Mouse (Mus musculus): ENCODE data around the gene Tnf. TPM values are rescaled to one million over a fixed set of nuclear protein-coding genes. Genes with fewer than 3 reads are reported as not detected.
A peak's percentile ranks its signal among the peaks of the same experiment; 100 is the strongest.

Tnf gene
- total RNA-seq, 2 experiments from 2014 or later: not detected

GRCm38 (mm10) chr17:35204494-35205379 lies 2.9 kb upstream of the Tnf start, which contains the start of gene Lta:
Gene Lta, minus strand, starts transcription at chr17:35205351.
- intact Hi-C loops (cut with DNase I): no loop called here
- DNase-seq (ENCODE audit: low spot score in 2 of 2): no peak

DNA sequence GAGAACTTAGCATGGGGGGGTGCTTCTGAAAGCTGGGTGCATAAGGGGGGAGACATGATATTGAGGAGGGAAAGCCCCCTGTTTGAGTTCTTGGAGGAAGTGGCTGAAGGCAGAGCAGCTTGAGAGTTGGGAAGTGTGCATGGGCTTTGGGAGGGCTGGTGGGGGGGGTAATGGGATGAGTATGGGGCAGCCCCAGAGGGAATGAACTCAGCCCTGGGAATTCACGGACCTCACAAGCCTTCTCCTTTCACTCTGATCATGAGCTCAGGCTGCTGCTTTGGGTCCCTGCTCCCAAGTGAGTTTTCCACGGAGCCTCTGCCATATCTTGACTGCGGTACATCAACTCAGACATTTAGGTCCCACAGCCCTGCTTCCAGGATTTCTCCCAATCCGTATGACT lies 635 bp upstream of the Tnf start:
- DNase-seq (ENCODE audit: low spot score in 2 of 2): no peak
- intact Hi-C loops (cut with DNase I): no loop called here

DNA sequence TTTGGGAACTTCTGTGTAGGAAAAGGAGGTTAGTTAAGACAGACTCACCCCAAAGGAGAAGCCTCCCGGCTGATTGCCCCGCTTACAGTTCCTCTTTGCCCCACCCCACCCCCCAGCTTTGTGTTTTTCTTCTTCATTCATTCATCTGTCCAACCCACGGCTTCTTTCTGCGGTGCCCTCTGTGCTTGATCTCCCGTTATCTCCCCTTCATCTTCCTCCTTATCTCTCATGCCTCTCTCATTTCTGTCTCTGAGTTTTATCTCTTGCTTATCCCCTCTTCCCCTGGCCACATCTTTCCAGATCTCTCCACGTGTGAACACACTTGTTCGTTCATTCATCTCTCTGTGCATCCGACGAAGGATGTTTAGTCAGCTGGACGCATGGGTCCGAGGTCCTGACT lies 679 bp downstream of the Tnf start:
- DNase-seq (ENCODE audit: low spot score in 2 of 2): no peak
- intact Hi-C loops (cut with DNase I): no loop called here

DNA sequence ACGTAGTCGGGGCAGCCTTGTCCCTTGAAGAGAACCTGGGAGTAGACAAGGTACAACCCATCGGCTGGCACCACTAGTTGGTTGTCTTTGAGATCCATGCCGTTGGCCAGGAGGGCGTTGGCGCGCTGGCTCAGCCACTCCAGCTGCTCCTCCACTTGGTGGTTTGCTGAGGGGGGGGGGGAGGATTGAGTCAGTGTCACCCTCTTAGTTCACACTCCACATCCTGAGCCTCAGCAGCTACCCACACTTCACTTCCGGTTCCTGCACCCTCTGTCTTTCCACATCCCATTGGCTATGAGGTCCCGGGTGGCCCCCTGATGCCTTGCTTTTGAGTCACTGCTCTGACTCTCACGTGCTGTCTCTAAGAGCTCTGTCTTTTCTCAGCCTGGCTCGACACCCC lies 1.4 kb downstream of the Tnf start:
- intact Hi-C loops (cut with DNase I): no loop called here

DNA sequence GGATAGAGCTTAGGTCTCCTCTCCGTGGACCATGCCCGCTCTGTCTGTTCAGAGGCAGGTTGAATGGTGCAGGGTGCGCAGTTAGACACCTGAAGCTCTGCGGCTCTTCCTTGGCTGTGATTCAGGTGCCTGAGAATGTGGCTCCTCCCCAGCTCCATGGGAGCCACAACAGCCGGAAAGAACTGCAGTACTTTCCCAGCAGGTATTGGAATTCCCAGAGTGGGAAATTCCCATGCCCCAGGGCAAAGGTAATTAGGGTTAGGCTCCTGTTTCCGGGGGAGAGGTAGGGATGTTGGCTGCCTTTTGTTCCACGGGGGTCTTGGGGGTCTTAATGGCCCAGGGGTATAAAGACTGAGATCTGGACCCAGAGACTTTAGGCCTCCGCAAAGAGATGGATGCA lies 2.9 kb downstream of the Tnf start:
- intact Hi-C loops (cut with DNase I): loop anchor here (5.0 kb wide), 1 partner anchor 33 kb away; the partner anchor contains the start of gene Atp6v1g2
- no peak for DNase-seq (ENCODE audit: low spot score in 2 of 2)

More for the DNA sequence above, 1.4 kb downstream of the Tnf start:
- no peak for DNase-seq (ENCODE audit: low spot score in 2 of 2)

DNA sequence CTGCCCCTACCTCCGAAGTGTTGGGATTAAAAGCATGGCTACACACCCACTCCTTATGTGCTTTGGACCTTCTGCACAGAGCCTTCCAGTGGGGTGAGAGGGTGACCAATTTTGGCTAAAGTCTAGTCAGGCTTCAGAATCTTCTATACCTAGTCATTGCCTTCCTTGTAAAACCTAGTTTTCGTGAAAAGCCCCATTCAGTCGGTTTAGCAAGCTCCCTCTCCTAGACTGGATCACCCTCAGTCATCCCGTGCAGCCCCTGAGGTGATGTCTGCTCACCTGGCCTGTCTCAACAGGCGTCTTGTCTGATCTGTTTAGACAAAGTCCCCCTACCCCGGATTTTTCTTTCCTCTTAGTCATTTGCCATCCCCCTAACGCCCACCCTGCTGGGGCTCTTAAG lies 3.8 kb downstream of the Tnf start:
- DNase-seq (ENCODE audit: low spot score in 2 of 2): no peak
- intact Hi-C loops (cut with DNase I): loop anchor here (5.0 kb wide), 1 partner anchor 34 kb away; the partner anchor contains the start of gene Atp6v1g2

GRCm38 (mm10) chr17:35197126-35197525 lies 4.7 kb downstream of the Tnf start:
- DNase-seq (ENCODE audit: low spot score in 2 of 2): no peak
- intact Hi-C loops (cut with DNase I): loop anchor here (5.0 kb wide), 1 partner anchor 35 kb away; the partner anchor contains the start of gene Atp6v1g2

DNA sequence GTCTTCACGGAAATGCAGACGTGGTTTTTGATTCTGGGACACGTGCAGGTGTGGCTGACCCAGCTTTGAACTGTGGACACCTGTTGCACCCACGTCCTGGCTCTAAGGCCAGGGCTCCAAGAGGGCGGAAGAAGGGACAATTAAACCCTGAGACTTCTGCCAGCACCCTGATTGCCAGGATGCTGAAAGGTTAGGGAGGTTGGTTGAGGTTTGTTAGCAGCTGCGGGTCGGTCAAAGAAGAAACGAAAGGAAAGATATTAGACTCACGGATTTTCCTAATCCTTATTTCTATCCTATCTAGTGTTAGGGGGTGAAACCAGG lies 5.5 kb downstream of the Tnf start:
- intact Hi-C loops (cut with DNase I): loop anchor here (5.0 kb wide), 1 partner anchor 36 kb away; the partner anchor contains the start of gene Atp6v1g2
- no peak for DNase-seq (ENCODE audit: low spot score in 2 of 2)

- peak; percentile 78 to 83 for DNase-seq (ENCODE audit: low spot score in 2 of 2)
- intact Hi-C loops (cut with DNase I): loop anchor here (5.0 kb wide), 1 partner anchor 37 kb away; the partner anchor contains the start of gene Atp6v1g2
Observed at GRCm38 (mm10) chr17:35195631-35196320, 6.0 kb downstream of the Tnf start.

GRCm38 (mm10) chr17:35194844-35195630 lies 6.8 kb downstream of the Tnf start:
- DNase-seq (ENCODE audit: low spot score in 2 of 2): no peak
- intact Hi-C loops (cut with DNase I): loop anchor here (5.0 kb wide), 1 partner anchor 37 kb away; the partner anchor contains the start of gene Atp6v1g2

- DNase-seq (ENCODE audit: low spot score in 2 of 2): no peak
- intact Hi-C loops (cut with DNase I): no loop called here
Observed at GRCm38 (mm10) chr17:35193881-35194843, 7.6 kb downstream of the Tnf start, which contains the start of gene Ltb. Gene Ltb, plus strand, starts transcription at chr17:35194439.

GRCm38 (mm10) chr17:35192924-35193323 lies 8.9 kb downstream of the Tnf start:
- intact Hi-C loops (cut with DNase I): no loop called here
- DNase-seq (ENCODE audit: low spot score in 2 of 2): no peak

GRCm38 (mm10) chr17:35191723-35192122 lies 10.1 kb downstream of the Tnf start:
- DNase-seq (ENCODE audit: low spot score in 2 of 2): no peak
- intact Hi-C loops (cut with DNase I): no loop called here

DNA sequence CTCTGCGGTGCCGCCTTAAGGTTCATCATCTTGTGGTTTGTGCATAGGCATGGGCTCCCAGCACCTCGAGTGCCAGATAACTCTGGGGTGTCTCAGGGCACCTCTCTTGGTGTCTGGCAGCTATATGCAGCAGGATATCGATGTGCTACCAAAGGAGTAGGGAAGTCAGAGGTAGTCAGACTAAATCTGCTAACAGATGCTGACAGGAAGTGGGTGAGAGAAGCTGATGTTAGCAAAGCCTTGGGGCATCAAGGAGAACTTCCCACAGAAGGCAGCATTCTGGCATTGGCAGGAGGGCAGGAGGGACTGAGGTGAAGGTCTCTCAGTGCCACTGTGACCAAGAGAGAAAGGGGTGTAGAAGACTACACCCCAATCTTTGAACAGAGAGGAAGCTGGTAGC lies 11.7 kb downstream of the Tnf start:
- intact Hi-C loops (cut with DNase I): no loop called here
- no peak for DNase-seq (ENCODE audit: low spot score in 2 of 2)

- DNase-seq (ENCODE audit: low spot score in 2 of 2): no peak
- intact Hi-C loops (cut with DNase I): no loop called here
Observed at GRCm38 (mm10) chr17:35189186-35189585, 12.6 kb downstream of the Tnf start.

DNA sequence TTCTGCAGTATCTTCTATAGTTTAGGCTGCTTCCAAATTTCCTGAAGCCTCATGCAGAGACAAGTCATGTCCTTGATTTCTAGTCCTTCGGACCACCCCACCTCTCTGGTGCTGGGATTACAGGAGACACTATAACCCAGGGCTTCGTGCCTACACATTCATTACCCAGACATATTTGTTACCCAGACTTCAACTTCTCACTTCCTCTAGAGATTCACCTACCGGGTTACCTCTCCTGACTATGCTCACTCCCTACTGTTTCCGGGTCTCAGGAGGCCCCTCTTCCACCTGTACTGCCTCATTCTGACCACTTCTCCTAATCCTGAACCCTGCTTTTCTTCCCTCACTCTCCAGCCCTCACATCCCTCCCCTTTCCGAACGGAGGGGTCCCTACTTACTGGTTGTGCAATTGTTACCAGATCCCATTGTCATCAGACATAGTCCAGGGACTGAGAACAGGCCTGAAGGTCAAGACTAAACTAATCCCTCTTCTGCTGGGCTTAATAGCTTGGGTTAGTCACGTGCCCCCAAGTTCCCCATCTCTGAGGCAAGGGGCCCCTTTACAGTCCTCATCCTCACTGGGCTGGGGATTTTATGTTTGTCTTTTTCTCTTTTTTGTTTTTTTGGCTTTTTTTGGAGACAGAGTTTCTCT lies 13.7 kb downstream of the Tnf start, which contains the start of gene Lst1:
TSS of gene Lst1 (minus strand) at position 481 of the 652 bp plus-strand sequence.
- intact Hi-C loops (cut with DNase I): no loop called here
- DNase-seq (ENCODE audit: low spot score in 2 of 2): no peak

DNA sequence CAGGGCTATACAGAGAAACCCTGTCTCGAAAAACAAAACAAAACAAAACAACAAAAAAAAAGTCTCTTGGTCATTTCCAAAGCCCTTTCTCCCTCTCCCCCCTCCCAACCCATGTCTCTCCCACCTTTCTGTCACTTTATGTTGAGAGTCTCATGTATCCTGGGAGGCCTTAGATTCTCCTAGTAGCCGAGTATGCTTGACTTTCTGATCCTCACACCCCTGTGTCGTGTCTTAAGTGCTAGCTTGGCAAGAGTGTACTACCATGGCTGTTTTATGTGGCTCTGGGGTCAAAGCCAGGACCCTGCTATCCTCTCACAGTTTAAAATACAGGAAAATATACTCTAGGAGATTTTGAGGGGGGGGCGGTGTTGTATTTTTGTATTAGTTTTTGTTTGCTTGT lies 14.5 kb downstream of the Tnf start:
- intact Hi-C loops (cut with DNase I): no loop called here
- DNase-seq (ENCODE audit: low spot score in 2 of 2): no peak

GRCm38 (mm10) chr17:35186681-35187080 lies 15.1 kb downstream of the Tnf start:
- intact Hi-C loops (cut with DNase I): no loop called here
- DNase-seq (ENCODE audit: low spot score in 2 of 2): no peak

Measured in left cerebral cortex, postnatal 25 days (tissue).